Mouse (Mus musculus) liver, adult 2 months (tissue): ENCODE data around the gene Adh5. TPM values are rescaled to one million over a fixed set of nuclear protein-coding genes. Genes with fewer than 3 reads are reported as not detected.

Experiments
- DNase-seq: peaks from one replicate; pipeline ENCODE4 v3.0.0-alpha.2; 2011; ENCODE audit warnings: low read depth, low spot score; ENCODE audit errors: extremely low read depth
- H3K27ac ChIP-seq: fragments of 200-500 bp; replicated peaks from 2 replicates; pipeline ENCODE4 v1.5.1; 2012; ENCODE audit warnings: low read depth, mild to moderate bottlenecking, control low read depth, inconsistent platforms, low read length; ENCODE audit not compliant: insufficient read depth
- H3K27me3 ChIP-seq: fragments of 200-500 bp; 2 replicates; pipeline ENCODE4 v1.6.1; 2012; ENCODE audit warnings: mild to moderate bottlenecking, moderate library complexity, low read length, inconsistent platforms; ENCODE audit not compliant: control insufficient read depth, insufficient read depth
- H3K36me3 ChIP-seq: fragments of 200-500 bp; 2 replicates; pipeline ENCODE4 v1.6.1; 2012; ENCODE audit warnings: low read length, inconsistent platforms; ENCODE audit not compliant: control insufficient read depth, insufficient read depth
- H3K4me1 ChIP-seq: fragments of 200-500 bp; 2 replicates; pipeline ENCODE4 v1.6.1; 2011; ENCODE audit warnings: low read length; ENCODE audit not compliant: control insufficient read depth, insufficient read depth
- H3K4me3 ChIP-seq: fragments of 200-500 bp; 2 replicates; pipeline ENCODE4 v1.5.1; 2011; ENCODE audit warnings: low read depth, mild to moderate bottlenecking, control low read depth, low read length, moderate library complexity; ENCODE audit not compliant: insufficient read depth
- H3K79me2 ChIP-seq: fragments of 200-500 bp; 2 replicates; pipeline ENCODE4 v1.6.1; 2012; ENCODE audit warnings: inconsistent platforms, mild to moderate bottlenecking, low read length, moderate library complexity; ENCODE audit not compliant: control insufficient read depth, insufficient read depth
- H3K9ac ChIP-seq: fragments of 200-500 bp; 2 replicates; pipeline ENCODE4 v1.6.1; 2012; ENCODE audit warnings: low read depth, mild to moderate bottlenecking, control low read depth, inconsistent platforms, low read length
- CTCF ChIP-seq: fragments of 200-500 bp; IDR thresholded peaks from 2 replicates; pipeline ENCODE4 v1.5.1; 2011; ENCODE audit warnings: low read depth, low read length, control low read depth
- POLR2A ChIP-seq: fragments of 200-500 bp; IDR thresholded peaks from 2 replicates; pipeline ENCODE4 v1.6.1; 2011; ENCODE audit warnings: low read length, control low read depth; ENCODE audit not compliant: insufficient read depth; ENCODE audit errors: extremely low read depth
- WGBS: fragments of 180-500 bp; shearing (Covaris S2); methylation state at CpG from one replicate; pipeline ENCODE4 v1.1.7; 2018; 5-methylcytosine and 5-hydroxymethylcytosine counted together
- polyA plus RNA-seq: library from polyadenylated mRNA; depleted of rRNA; stranded (reverse); fragments of >200 nt; gene quantifications from 2 replicates; pipeline ENCODE4 v1.2.3, GENCODE M21; 2012; rRNA removed
- total RNA-seq: library from RNA; depleted of rRNA; stranded (reverse); fragments of >200 nt; gene quantifications from 2 replicates; pipeline ENCODE4 v1.2.3, GENCODE M21; 2014; rRNA removed

Gene Adh5
- total RNA-seq (435 and 567 TPM in 2 replicates), polyA plus RNA-seq (144 and 156 TPM in 2 replicates)

- Histone ChIP-seq H3K36me3 (peaks cover 30% of the 10 kb centered on the region), H3K4me1 (peaks cover 23% of the 10 kb centered on the region), H3K4me3 (peak within 1 kb of the TSS; percentile 98), H3K27ac (peak within 1 kb of the TSS; percentile 99), H3K27me3 (no peaks in the 10 kb centered on the region), H3K9ac (peak within 1 kb of the TSS; percentile 100), H3K79me2 (peaks cover 14% of the 10 kb centered on the region; the same call in 1 of the 2 replicates)
- TF ChIP-seq POLR2A = peak; percentile 81; the same call in 1 of the 2 replicates
- TF ChIP-seq CTCF = no peak
- peak; percentile 83 for DNase-seq
- WGBS = under 1% methylated on average over 86 of the region's 86 CpGs
Measured at GRCm38 (mm10) chr3:138442612-138443464, at the start of gene Adh5. Adh5 (plus strand) TSS chr3:138443093.

- Histone ChIP-seq H3K27ac (peak overlapping the region; percentile 28), H3K4me1 (peaks cover 16% of the 10 kb centered on the region), H3K36me3 (no peaks in the 10 kb centered on the region), H3K9ac (no peak overlapping the region), H3K27me3 (no peaks in the 10 kb centered on the region), H3K79me2 (no peaks in the 10 kb centered on the region), H3K4me3 (no peak overlapping the region)
- TF ChIP-seq CTCF (no peak), POLR2A (no peak)
- 45% methylated on average over 3 of the region's 3 CpGs for WGBS
- no peak for DNase-seq
Measured at GRCm38 (mm10) chr3:138404872-138405271, 38.0 kb upstream of the Adh5 start.

GRCm38 (mm10) chr3:138405341-138405740, 37.6 kb upstream of the Adh5 start:
- peak; percentile 62 for DNase-seq
- 32% methylated on average over 3 of the region's 3 CpGs for WGBS

GRCm38 (mm10) chr3:138405840-138406239, 37.1 kb upstream of the Adh5 start:
- Histone ChIP-seq H3K4me1 (peaks cover 16% of the 10 kb centered on the region), H3K27me3 (no peaks in the 10 kb centered on the region), H3K36me3 (no peaks in the 10 kb centered on the region), H3K4me3 (no peak overlapping the region), H3K79me2 (no peaks in the 10 kb centered on the region), H3K27ac (peak overlapping the region; percentile 10; the same call in 1 of the 2 replicates), H3K9ac (no peak overlapping the region)
- DNase-seq = no peak
- WGBS = 75% methylated on average over 7 of the region's 7 CpGs
- TF ChIP-seq POLR2A (no peak), CTCF (no peak)

More at GRCm38 (mm10) chr3:138405341-138405740, 37.6 kb upstream of the Adh5 start:
- H3K4me1 ChIP-seq = peaks cover 16% of the 10 kb centered on the region
- H3K4me3 ChIP-seq = no peak overlapping the region
- no peak overlapping the region for H3K27ac ChIP-seq
- TF ChIP-seq POLR2A (no peak), CTCF (peak; percentile 25; the same call in 1 of the 2 replicates)
- no peaks in the 10 kb centered on the region for H3K79me2 ChIP-seq
- H3K27me3 ChIP-seq = no peaks in the 10 kb centered on the region
- no peak overlapping the region for H3K9ac ChIP-seq
- H3K36me3 ChIP-seq = no peaks in the 10 kb centered on the region

GRCm38 (mm10) chr3:138407920-138408319, 35.0 kb upstream of the Adh5 start:
- DNase-seq = no peak
- WGBS = 91% methylated on average over 1 of the region's 1 CpGs

More at GRCm38 (mm10) chr3:138407920-138408319, 35.0 kb upstream of the Adh5 start:
- peak overlapping the region; percentile 84 for H3K27ac ChIP-seq
- H3K4me1 ChIP-seq = peaks cover 27% of the 10 kb centered on the region
- H3K36me3 ChIP-seq = no peaks in the 10 kb centered on the region
- no peak overlapping the region for H3K4me3 ChIP-seq
- TF ChIP-seq CTCF = no peak
- no peak for TF ChIP-seq POLR2A
- H3K27me3 ChIP-seq = no peaks in the 10 kb centered on the region
- H3K9ac ChIP-seq = no peak overlapping the region
- H3K79me2 ChIP-seq = no peaks in the 10 kb centered on the region
